ENCODE assay signal across 8 mouse cellular contexts in the genomic region with DNA sequence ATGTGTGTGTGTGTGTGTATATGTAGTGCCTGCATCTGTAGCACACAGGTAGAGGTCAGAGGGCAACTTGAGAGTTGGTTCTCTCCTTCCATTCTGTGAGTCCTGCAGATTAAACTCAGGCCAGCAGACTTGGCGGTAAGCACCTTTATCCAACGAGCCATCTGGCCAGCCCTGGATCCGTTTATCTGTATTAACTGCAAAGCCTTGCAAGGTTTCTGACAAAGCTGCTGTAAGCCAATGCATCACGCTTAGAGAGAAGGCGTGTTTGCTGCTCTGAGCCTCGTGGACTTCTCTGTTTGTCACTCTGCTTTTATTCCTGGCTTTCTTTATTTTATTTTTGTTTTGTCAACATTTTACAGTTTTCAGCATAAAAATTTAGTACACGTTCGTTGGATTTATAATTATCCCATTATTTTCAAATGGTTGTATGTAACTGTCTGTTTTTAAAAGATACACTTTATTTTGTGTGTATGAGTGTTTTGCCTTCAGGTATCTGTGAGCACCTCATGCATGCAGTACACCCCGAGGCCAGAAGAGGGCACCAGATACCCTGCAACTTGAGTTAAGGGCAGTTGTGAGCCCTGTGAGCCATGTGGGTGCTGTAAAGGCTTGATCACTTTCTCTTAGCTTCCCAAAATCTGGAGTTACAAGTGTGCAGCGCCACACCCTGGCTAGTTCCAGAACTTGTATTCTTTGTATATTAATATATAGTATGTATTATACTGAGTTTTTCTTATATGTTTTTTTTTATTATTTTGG. TPM values are rescaled to one million over a fixed set of nuclear protein-coding genes. Genes with fewer than 3 reads are reported as not detected.
A peak's percentile ranks its signal among the peaks of the same experiment; 100 is the strongest.
DNase-seq lines count a peak whose midpoint lies in the region; ATAC-seq lines count a peak whose summit lies in the region.

No protein-coding gene starts in this region.

- no peaks in the 10 kb centered on the region for H3K27me3 ChIP-seq in forebrain, embryonic 15.5 days
- no peaks in the 10 kb centered on the region for H3K27me3 ChIP-seq in hindbrain, embryonic 14.5 days (ENCODE audit: control insufficient read depth, insufficient read depth, low read length)

- H3K4me2 ChIP-seq in forebrain, embryonic 15.5 days (replicated peaks): no peak overlapping the region
- H3K4me2 ChIP-seq in hindbrain, embryonic 14.5 days (replicated peaks): no peak overlapping the region

- no peak overlapping the region for H3K9ac ChIP-seq in forebrain, embryonic 15.5 days (replicated peaks)
- H3K9ac ChIP-seq in hindbrain, embryonic 14.5 days: no peak overlapping the region

- H3K36me3 ChIP-seq in forebrain, embryonic 15.5 days: peaks cover 64% of the 10 kb centered on the region
- peaks cover 87% of the 10 kb centered on the region for H3K36me3 ChIP-seq in hindbrain, embryonic 14.5 days (replicated peaks; ENCODE audit: control insufficient read depth, insufficient read depth)

- 50% methylated on average over 10 of the region's 10 CpGs for WGBS in forebrain, embryonic 15.5 days
- whole genome bisulfite sequencing in hindbrain, embryonic 14.5 days: 62% methylated on average over 10 of the region's 10 CpGs

- H3K4me3 ChIP-seq in forebrain, embryonic 15.5 days: no peak overlapping the region
- no peak overlapping the region for H3K4me3 ChIP-seq in hindbrain, embryonic 14.5 days (replicated peaks; ENCODE audit: low read length)

- no peaks in the 10 kb centered on the region for H3K9me3 ChIP-seq in forebrain, embryonic 15.5 days
- no peaks in the 10 kb centered on the region for H3K9me3 ChIP-seq in hindbrain, embryonic 14.5 days (ENCODE audit: control insufficient read depth, low read length)

- H3K4me1 ChIP-seq in forebrain, embryonic 15.5 days: no peaks in the 10 kb centered on the region
- H3K4me1 ChIP-seq in hindbrain, embryonic 14.5 days (replicated peaks; ENCODE audit: control insufficient read depth, insufficient read depth, low read length): no peaks in the 10 kb centered on the region

- H3K27ac ChIP-seq in forebrain, embryonic 15.5 days (replicated peaks): no peak overlapping the region
- no peak overlapping the region for H3K27ac ChIP-seq in hindbrain, embryonic 14.5 days

- ATAC-seq in forebrain, embryonic 15.5 days (replicated peaks): peak; percentile 49
- ATAC-seq in hindbrain, embryonic 14.5 days (ENCODE audit: low FRiP score): 0 out of 2 replicates have a peak, but pooled peaks have one; percentile 53

- peak; percentile 73 for DNase-seq in Muller cell, postnatal 12 days (ENCODE audit: inconsistent ontology term)
- peak; percentile 83 for DNase-seq in cerebellum, adult 11-12 months
- DNase-seq in hindbrain, embryonic 14.5 days (ENCODE audit: low spot score): peak; percentile 85
- DNase-seq in layer of hippocampus, postnatal 36 days: peak; percentile 60 to 75
- DNase-seq in lung, postnatal 25 days (ENCODE audit: low spot score): peak; percentile 93
- peak; percentile 87 for DNase-seq in retina, postnatal 7 days (ENCODE audit: low read depth, low spot score)
- peak; percentile 96 for DNase-seq in thymus, postnatal 4 days

RNA-seq across cellular contexts. Expression of gene Plekhb2, which starts 17.2 kb away (rescaled TPM):
- polyA plus RNA-seq in forebrain, embryonic 15.5 days (2015; fragmentation: Nextera tagmentation; extraction: Ambion mirVana): 64.2 and 71.8 TPM in 2 replicates
- polyA plus RNA-seq in hindbrain, embryonic 14.5 days (2014; fragmentation: Nextera tagmentation; extraction: Ambion mirVana): 75.0 and 85.6 TPM in 2 replicates
- 100 to 1,000 TPM; 197 to 199 TPM for total RNA-seq in layer of hippocampus, postnatal 36 days (2021)

RNA-seq across cellular contexts. Expression of gene Fam168b, which starts 24.1 kb away (rescaled TPM):
- polyA plus RNA-seq in forebrain, embryonic 15.5 days (2015; fragmentation: Nextera tagmentation; extraction: Ambion mirVana): 169 and 171 TPM in 2 replicates
- polyA plus RNA-seq in hindbrain, embryonic 14.5 days (2014; fragmentation: Nextera tagmentation; extraction: Ambion mirVana): 114 and 129 TPM in 2 replicates
- total RNA-seq in layer of hippocampus, postnatal 36 days (2021): 100 to 1,000 TPM; 226 to 227 TPM
